Mouse (Mus musculus): ENCODE measurements around the gene Ptgis. TPM values are rescaled to one million over a fixed set of nuclear protein-coding genes. Genes with fewer than 3 reads are reported as not detected.

Gene Ptgis
- polyA plus RNA-seq, 1 experiment from 2014 or later, result 13.7 TPM

GRCm38 (mm10) chr2:167175284-167175683 is 65.1 kb downstream of the Ptgis start:
- H3K4me1 ChIP-seq, result no peaks in the 10 kb centered on the region
- H3K4me3 ChIP-seq, result no peak overlapping the region
- no peaks in the 10 kb centered on the region for H3K27me3 ChIP-seq (replicated peaks; ENCODE audit: low read depth, poor library complexity, severe bottlenecking)
- H3K9me3 ChIP-seq, result no peaks in the 10 kb centered on the region
- H3K36me3 ChIP-seq (replicated peaks), result no peaks in the 10 kb centered on the region
- 94% methylated on average over 6 of the region's 6 CpGs for WGBS
- DNase-seq (ENCODE audit: low spot score), result no peak
- H3K27ac ChIP-seq (replicated peaks), result no peak overlapping the region

- Histone ChIP-seq H3K4me1 (no peaks in the 10 kb centered on the region), H3K9me3 (no peaks in the 10 kb centered on the region), H3K4me3 (no peak overlapping the region), H3K27ac (replicated peaks) (no peak overlapping the region), H3K27me3 (replicated peaks; ENCODE audit: low read depth, poor library complexity, severe bottlenecking) (no peaks in the 10 kb centered on the region), H3K36me3 (replicated peaks) (no peaks in the 10 kb centered on the region)
- no peak for DNase-seq (ENCODE audit: low spot score)
- WGBS, result 78% methylated on average over 5 of the region's 5 CpGs
These were observed 67.1 kb downstream of the Ptgis start for GRCm38 (mm10) chr2:167173051-167173875.

- Histone ChIP-seq H3K36me3 (replicated peaks) (no peaks in the 10 kb centered on the region), H3K4me1 (no peaks in the 10 kb centered on the region; the same call in 1 of the 2 replicates), H3K9me3 (no peaks in the 10 kb centered on the region), H3K27ac (replicated peaks) (no peak overlapping the region), H3K4me3 (no peak overlapping the region), H3K27me3 (replicated peaks; ENCODE audit: low read depth, poor library complexity, severe bottlenecking) (no peaks in the 10 kb centered on the region)
- 75% methylated on average over 11 of the region's 11 CpGs for WGBS
- no peak for DNase-seq (ENCODE audit: low spot score)
These were observed 72.7 kb downstream of the Ptgis start for GRCm38 (mm10) chr2:167167515-167168212.

GRCm38 (mm10) chr2:167163600-167163999 is 76.8 kb downstream of the Ptgis start:
- H3K4me3 ChIP-seq, result no peak overlapping the region
- no peak overlapping the region; the same call in 1 of the 2 replicates for H3K27ac ChIP-seq (replicated peaks)
- H3K9me3 ChIP-seq, result peaks cover 6% of the 10 kb centered on the region; the same call in 1 of the 2 replicates
- H3K36me3 ChIP-seq (replicated peaks), result no peaks in the 10 kb centered on the region
- no peak for DNase-seq (ENCODE audit: low spot score)
- 88% methylated on average over 9 of the region's 9 CpGs for WGBS
- H3K27me3 ChIP-seq (replicated peaks; ENCODE audit: low read depth, poor library complexity, severe bottlenecking), result no peaks in the 10 kb centered on the region
- no peaks in the 10 kb centered on the region; the same call in 1 of the 2 replicates for H3K4me1 ChIP-seq

GRCm38 (mm10) chr2:167163134-167163533 is 77.3 kb downstream of the Ptgis start:
- Histone ChIP-seq H3K27me3 (replicated peaks; ENCODE audit: low read depth, poor library complexity, severe bottlenecking) (no peaks in the 10 kb centered on the region), H3K27ac (replicated peaks) (no peak overlapping the region), H3K9me3 (peaks cover 6% of the 10 kb centered on the region; the same call in 1 of the 2 replicates), H3K36me3 (replicated peaks) (no peaks in the 10 kb centered on the region), H3K4me1 (no peaks in the 10 kb centered on the region; the same call in 1 of the 2 replicates), H3K4me3 (no peak overlapping the region)
- no peak for DNase-seq (ENCODE audit: low spot score)
- 93% methylated on average over 10 of the region's 10 CpGs for WGBS

- Histone ChIP-seq H3K4me1 (no peaks in the 10 kb centered on the region; the same call in 1 of the 2 replicates), H3K27ac (replicated peaks) (no peak overlapping the region), H3K4me3 (no peak overlapping the region), H3K36me3 (replicated peaks) (no peaks in the 10 kb centered on the region), H3K27me3 (replicated peaks; ENCODE audit: low read depth, poor library complexity, severe bottlenecking) (no peaks in the 10 kb centered on the region), H3K9me3 (peaks cover 6% of the 10 kb centered on the region; the same call in 1 of the 2 replicates)
- no peak for DNase-seq (ENCODE audit: low spot score)
- 86% methylated on average over 10 of the region's 10 CpGs for WGBS
These were observed 77.8 kb downstream of the Ptgis start for GRCm38 (mm10) chr2:167162516-167163021.

- 91% methylated on average over 4 of the region's 4 CpGs for whole genome bisulfite sequencing
- DNase-seq (ENCODE audit: low spot score), result no peak
These were observed 80.7 kb downstream of the Ptgis start for GRCm38 (mm10) chr2:167159721-167160120.

GRCm38 (mm10) chr2:167158780-167159179 is 81.6 kb downstream of the Ptgis start:
- WGBS, result 88% methylated on average over 5 of the region's 5 CpGs
- Histone ChIP-seq H3K4me3 (no peak overlapping the region), H3K4me1 (peaks cover 17% of the 10 kb centered on the region), H3K36me3 (replicated peaks) (no peaks in the 10 kb centered on the region), H3K9me3 (peaks cover 6% of the 10 kb centered on the region; the same call in 1 of the 2 replicates), H3K27ac (replicated peaks) (no peak overlapping the region), H3K27me3 (replicated peaks; ENCODE audit: low read depth, poor library complexity, severe bottlenecking) (0 out of 2 replicates have a peak, but pooled peaks cover 5% of the 10 kb centered on the region)
- no peak for DNase-seq (ENCODE audit: low spot score)

More at GRCm38 (mm10) chr2:167159721-167160120, 80.7 kb downstream of the Ptgis start:
- peaks cover 6% of the 10 kb centered on the region; the same call in 1 of the 2 replicates for H3K9me3 ChIP-seq
- H3K27ac ChIP-seq (replicated peaks), result no peak overlapping the region
- peaks cover 17% of the 10 kb centered on the region for H3K4me1 ChIP-seq
- no peaks in the 10 kb centered on the region for H3K36me3 ChIP-seq (replicated peaks)
- no peak overlapping the region for H3K4me3 ChIP-seq
- H3K27me3 ChIP-seq (replicated peaks; ENCODE audit: low read depth, poor library complexity, severe bottlenecking), result 0 out of 2 replicates have a peak, but pooled peaks cover 5% of the 10 kb centered on the region

GRCm38 (mm10) chr2:167156118-167156715 is 84.2 kb downstream of the Ptgis start:
- no peak overlapping the region for H3K4me3 ChIP-seq
- H3K27ac ChIP-seq (replicated peaks), result no peak overlapping the region
- 0 out of 2 replicates have a peak, but pooled peaks cover 5% of the 10 kb centered on the region for H3K27me3 ChIP-seq (replicated peaks; ENCODE audit: low read depth, poor library complexity, severe bottlenecking)
- H3K36me3 ChIP-seq (replicated peaks), result no peaks in the 10 kb centered on the region
- H3K9me3 ChIP-seq, result peaks cover 4% of the 10 kb centered on the region; the same call in 1 of the 2 replicates
- DNase-seq (ENCODE audit: low spot score), result no peak
- peaks cover 20% of the 10 kb centered on the region for H3K4me1 ChIP-seq
- 32% methylated on average over 9 of the region's 9 CpGs for WGBS

GRCm38 (mm10) chr2:167155541-167155973 is 84.8 kb downstream of the Ptgis start:
- 0 out of 2 replicates have a peak, but pooled peaks cover 5% of the 10 kb centered on the region for H3K27me3 ChIP-seq (replicated peaks; ENCODE audit: low read depth, poor library complexity, severe bottlenecking)
- H3K27ac ChIP-seq (replicated peaks), result peak overlapping the region; percentile 51; the same call in 1 of the 2 replicates
- WGBS, result 58% methylated on average over 4 of the region's 4 CpGs

GRCm38 (mm10) chr2:167150880-167151279 is 89.5 kb downstream of the Ptgis start:
- H3K27me3 ChIP-seq (replicated peaks; ENCODE audit: low read depth, poor library complexity, severe bottlenecking), result 0 out of 2 replicates have a peak, but pooled peaks cover 5% of the 10 kb centered on the region
- H3K4me3 ChIP-seq, result no peak overlapping the region
- H3K36me3 ChIP-seq (replicated peaks), result no peaks in the 10 kb centered on the region
- WGBS, result 92% methylated on average over 6 of the region's 6 CpGs
- H3K27ac ChIP-seq (replicated peaks), result no peak overlapping the region
- H3K4me1 ChIP-seq, result peaks cover 33% of the 10 kb centered on the region
- DNase-seq (ENCODE audit: low spot score), result no peak
- H3K9me3 ChIP-seq, result 0 out of 2 replicates have a peak, but pooled peaks cover 4% of the 10 kb centered on the region

More at GRCm38 (mm10) chr2:167155541-167155973, 84.8 kb downstream of the Ptgis start:
- DNase-seq (ENCODE audit: low spot score), result no peak
- Histone ChIP-seq H3K36me3 (replicated peaks) (no peaks in the 10 kb centered on the region), H3K4me1 (peaks cover 20% of the 10 kb centered on the region), H3K4me3 (no peak overlapping the region), H3K9me3 (no peaks in the 10 kb centered on the region)

- DNase-seq (ENCODE audit: low spot score), result no peak
- H3K4me1 ChIP-seq, result peaks cover 27% of the 10 kb centered on the region
- 93% methylated on average over 7 of the region's 7 CpGs for WGBS
- 0 out of 2 replicates have a peak, but pooled peaks cover 4% of the 10 kb centered on the region for H3K9me3 ChIP-seq
- no peak overlapping the region for H3K4me3 ChIP-seq
- H3K27ac ChIP-seq (replicated peaks), result no peak overlapping the region
- H3K36me3 ChIP-seq (replicated peaks), result no peaks in the 10 kb centered on the region
- H3K27me3 ChIP-seq (replicated peaks; ENCODE audit: low read depth, poor library complexity, severe bottlenecking), result peaks cover 5% of the 10 kb centered on the region
These were observed 90.3 kb downstream of the Ptgis start for GRCm38 (mm10) chr2:167150135-167150534.
